In genomic region chr14:62637436-62638344, GRCm38 (mm10) we compare ENCODE assay signal across 9 mouse cellular contexts. TPM values are rescaled to one million over a fixed set of nuclear protein-coding genes. Genes with fewer than 3 reads are reported as not detected.
DNase-seq lines count a peak whose midpoint lies in the region; ATAC-seq and TF ChIP-seq lines count a peak whose summit lies in the region.
"Had no signal": no experiment of that assay in that cellular context is flagged by ENCODE, and none has a peak within 500 bp of the region (broad histone marks: within the 10 kb centered on the region; RNA-seq: fewer than 3 reads in every experiment).

No protein-coding gene starts in this region.

- H3K4me3 ChIP-seq in stomach, embryonic 16.5 days (replicated peaks; ENCODE audit: low read length), result no peak overlapping the region
- H3K4me3 ChIP-seq in gastrocnemius, adult 2 months, result no peak overlapping the region

- ATAC-seq in stomach, embryonic 16.5 days (ENCODE audit: insufficient read depth, low FRiP score), result no peak
- no peak for ATAC-seq in cerebellum, adult (ENCODE audit: insufficient number of reproducible peaks, low FRiP score, low TSS enrichment)

- no peaks in the 10 kb centered on the region for H3K9me3 ChIP-seq in stomach, embryonic 16.5 days (replicated peaks; ENCODE audit: control insufficient read depth, low read length)

- H3K27me3 ChIP-seq in stomach, embryonic 16.5 days (ENCODE audit: control insufficient read depth, insufficient read depth, low read length), result no peaks in the 10 kb centered on the region

- peaks cover 5% of the 10 kb centered on the region; the same call in 1 of the 2 replicates for H3K4me1 ChIP-seq in stomach, embryonic 16.5 days (ENCODE audit: control insufficient read depth, insufficient read depth, low read length)

- peak; percentile 38 to 57 for DNase-seq in right cerebral cortex, adult 2 months (ENCODE audit: low spot score in 2 of 2)
- no peak for DNase-seq in right cerebral cortex, postnatal 4 days
- DNase-seq in forelimb bud, embryonic 11.5 days (ENCODE audit: low read depth, low spot score), result peak; percentile 34
- DNase-seq in left cerebral cortex, postnatal 36 days (ENCODE audit: low spot score in 2 of 2), result peak; percentile 32 to 42
- no peak for DNase-seq in gastrocnemius, adult 2 months
- no peak for DNase-seq in gastrocnemius, postnatal 10 days

- peak overlapping the region; percentile 5; the same call in 1 of the 2 replicates for H3K4me2 ChIP-seq in stomach, embryonic 16.5 days (ENCODE audit: low read depth, low read length)

- no peaks in the 10 kb centered on the region for H3K36me3 ChIP-seq in stomach, embryonic 16.5 days (ENCODE audit: control insufficient read depth, insufficient read depth, low read length)

- H3K27ac ChIP-seq in stomach, embryonic 16.5 days (ENCODE audit: low read length), result no peak overlapping the region
- no peak overlapping the region for H3K27ac ChIP-seq in gastrocnemius, adult 2 months

- no peak overlapping the region for H3K9ac ChIP-seq in stomach, embryonic 16.5 days (ENCODE audit: low read length)

- TF ChIP-seq CTCF in gastrocnemius, adult 2 months (IDR thresholded peaks at IDR 0.05), result no peak

- intact Hi-C loops in left cerebral cortex, postnatal 36 days (cut with DNase I), result no loop called here
- intact Hi-C loops in gastrocnemius, adult 2 months (cut with DNase I), result loop anchor here (5.0 kb wide), 1 partner anchor 340 kb away; no protein-coding TSS in a partner anchor

- 25% methylated on average over 9 of the region's 9 CpGs for WGBS in stomach, embryonic 16.5 days

RNA-seq across cellular contexts. Expression of gene Serpine3, which starts 25.8 kb away (rescaled TPM):
- not detected for total RNA-seq in left cerebral cortex, postnatal 36 days (2021)
- not detected in 2 replicates for polyA plus RNA-seq in stomach, embryonic 16.5 days (2015; fragmentation: Nextera tagmentation; extraction: Ambion mirVana)
- not detected for total RNA-seq in gastrocnemius, adult 2 months (2021)
- total RNA-seq in gastrocnemius, postnatal 10 days (2021), result not detected
- polyA plus RNA-seq: liver, adult 2 months had no signal

Comparison
In these comparisons a context has a peak if more than half of its experiments do, and no peak if none do; other contexts are left out.
1. DNase-seq: peak in right cerebral cortex, adult 2 months (2 of 2), forelimb bud, embryonic 11.5 days (single experiment) and left cerebral cortex, postnatal 36 days (2 of 2); none in right cerebral cortex, postnatal 4 days (single experiment), gastrocnemius, adult 2 months (single experiment) and gastrocnemius, postnatal 10 days (single experiment).